Mouse (Mus musculus) bone marrow macrophage, adult 2 months (primary cell): ENCODE measurements around the gene Calcb.

Source experiments
- CTCF ChIP-seq: IDR thresholded peaks from 2 replicates; pipeline ENCODE4 v1.5.1; 2012; ENCODE audit warnings: low read depth, mild to moderate bottlenecking, low read length, moderate library complexity
- POLR2A ChIP-seq: IDR thresholded peaks from 2 replicates; pipeline ENCODE4 v1.6.1; 2012; ENCODE audit warnings: mild to moderate bottlenecking, low read depth, low read length, borderline replicate concordance

DNA sequence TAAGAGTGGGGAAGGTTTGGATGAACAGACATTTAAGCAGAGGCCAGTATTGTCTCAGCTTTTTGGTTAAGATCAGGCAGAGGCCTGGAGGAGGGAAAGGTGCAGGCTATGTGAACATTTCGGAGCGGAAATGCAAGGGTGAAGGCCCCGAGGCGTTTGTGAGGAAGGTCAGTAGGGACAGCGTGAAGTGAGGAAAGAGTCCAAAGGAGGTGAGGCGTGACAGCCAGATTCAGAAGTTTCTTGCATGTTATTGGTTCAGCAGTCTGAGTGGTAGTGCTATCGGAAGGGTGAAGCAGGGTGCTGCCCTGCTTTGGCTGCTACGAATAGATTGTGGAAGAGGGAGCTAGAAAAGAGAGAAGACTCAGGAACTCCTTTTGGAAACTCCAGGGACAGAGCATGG, 36.2 kb downstream of the Calcb start:
- TF ChIP-seq POLR2A, result no peak
- no peak for TF ChIP-seq CTCF
